8 mouse cellular contexts compared by ENCODE assay signal in genomic region chr1:152624644-152625454, GRCm38 (mm10).
DNase-seq lines count a peak whose midpoint lies in the region; ATAC-seq and TF ChIP-seq lines count a peak whose summit lies in the region.

No protein-coding gene starts in this region.

- peak overlapping the region; percentile 89 for H3K9ac ChIP-seq in heart, postnatal 0 days (replicated peaks; ENCODE audit: low read depth, low read length)
- peak overlapping the region; percentile 55 for H3K9ac ChIP-seq in lung, embryonic 14.5 days
- H3K9ac ChIP-seq in neural tube, embryonic 15.5 days (replicated peaks): peak overlapping the region; percentile 68

- WGBS in forebrain, embryonic 10.5 days: under 1% methylated on average over 61 of the region's 61 CpGs
- WGBS in heart, postnatal 0 days: under 1% methylated on average over 56 of the region's 61 CpGs
- under 1% methylated on average over 61 of the region's 61 CpGs for WGBS in lung, embryonic 14.5 days
- under 1% methylated on average over 61 of the region's 61 CpGs for WGBS in neural tube, embryonic 15.5 days
- WGBS in thymus, adult 2 months: 1% methylated on average over 60 of the region's 61 CpGs

- no peak for TF ChIP-seq POLR2A in thymus, adult 2 months (IDR thresholded peaks at IDR 0.05; ENCODE audit: control insufficient read depth, extremely low read depth, insufficient read depth, low read length, poor library complexity)

- no peak for TF ChIP-seq CTCF in heart, postnatal 0 days (IDR thresholded peaks at IDR 0.05; ENCODE audit: low read depth)
- no peak for TF ChIP-seq CTCF in lung, embryonic 14.5 days (IDR thresholded peaks at IDR 0.05; ENCODE audit: low read depth)
- no peak for TF ChIP-seq CTCF in thymus, adult 2 months (IDR thresholded peaks at IDR 0.05; ENCODE audit: borderline replicate concordance, control insufficient read depth, extremely low read depth, insufficient read depth, low read length, poor library complexity)

- peak; percentile 68 for ATAC-seq in CD4-positive, CD25-positive, alpha-beta regulatory T cell, adult 4 months
- peak; percentile 78 for ATAC-seq in heart, postnatal 0 days (ENCODE audit: insufficient read depth, low read depth)
- peak; percentile 78 for ATAC-seq in lung, embryonic 14.5 days (ENCODE audit: insufficient read depth)
- ATAC-seq in neural tube, embryonic 15.5 days (ENCODE audit: low FRiP score): peak; percentile 88

- peaks cover 51% of the 10 kb centered on the region for H3K4me1 ChIP-seq in forebrain, embryonic 10.5 days
- peaks cover 33% of the 10 kb centered on the region for H3K4me1 ChIP-seq in heart, postnatal 0 days (ENCODE audit: control insufficient read depth, insufficient read depth)
- peaks cover 18% of the 10 kb centered on the region for H3K4me1 ChIP-seq in lung, embryonic 14.5 days (ENCODE audit: insufficient read depth)
- peaks cover 23% of the 10 kb centered on the region for H3K4me1 ChIP-seq in neural tube, embryonic 15.5 days
- peaks cover 7% of the 10 kb centered on the region for H3K4me1 ChIP-seq in thymus, adult 2 months (replicated peaks; ENCODE audit: control insufficient read depth, insufficient read depth, low read length)

- peaks cover 35% of the 10 kb centered on the region for H3K27me3 ChIP-seq in forebrain, embryonic 10.5 days (ENCODE audit: poor library complexity, severe bottlenecking)
- no peaks in the 10 kb centered on the region for H3K27me3 ChIP-seq in heart, postnatal 0 days (ENCODE audit: control insufficient read depth, insufficient read depth, low read length)
- H3K27me3 ChIP-seq in lung, embryonic 14.5 days (ENCODE audit: insufficient read depth, low read length): 0 out of 2 replicates have a peak, but pooled peaks cover 2% of the 10 kb centered on the region
- 0 out of 2 replicates have a peak, but pooled peaks cover 3% of the 10 kb centered on the region for H3K27me3 ChIP-seq in neural tube, embryonic 15.5 days (replicated peaks)
- no peaks in the 10 kb centered on the region; the same call in 1 of the 2 replicates for H3K27me3 ChIP-seq in thymus, adult 2 months (ENCODE audit: control insufficient read depth, insufficient read depth, low read length)

- H3K4me3 ChIP-seq in forebrain, embryonic 10.5 days: peak overlapping the region; percentile 62
- H3K4me3 ChIP-seq in heart, postnatal 0 days (ENCODE audit: low read depth, low read length): peak overlapping the region; percentile 74
- H3K4me3 ChIP-seq in lung, embryonic 14.5 days (ENCODE audit: low read depth, low read length): peak overlapping the region; percentile 54
- peak overlapping the region; percentile 63 for H3K4me3 ChIP-seq in neural tube, embryonic 15.5 days (replicated peaks)
- H3K4me3 ChIP-seq in thymus, adult 2 months (ENCODE audit: control insufficient read depth, insufficient read depth, low read length): peak overlapping the region; percentile 56

- H3K36me3 ChIP-seq in forebrain, embryonic 10.5 days (replicated peaks): peaks cover 15% of the 10 kb centered on the region
- H3K36me3 ChIP-seq in heart, postnatal 0 days (replicated peaks; ENCODE audit: control insufficient read depth, insufficient read depth, low read length): peaks cover 10% of the 10 kb centered on the region
- H3K36me3 ChIP-seq in lung, embryonic 14.5 days (ENCODE audit: insufficient read depth): no peaks in the 10 kb centered on the region
- H3K36me3 ChIP-seq in neural tube, embryonic 15.5 days: no peaks in the 10 kb centered on the region
- H3K36me3 ChIP-seq in thymus, adult 2 months (ENCODE audit: control insufficient read depth, insufficient read depth, low read length): no peaks in the 10 kb centered on the region

- H3K4me2 ChIP-seq in heart, postnatal 0 days (ENCODE audit: low read depth, low read length): peak overlapping the region; percentile 82
- peak overlapping the region; percentile 74 for H3K4me2 ChIP-seq in lung, embryonic 14.5 days
- peak overlapping the region; percentile 89 for H3K4me2 ChIP-seq in neural tube, embryonic 15.5 days

- peak overlapping the region; percentile 92 for H3K27ac ChIP-seq in forebrain, embryonic 10.5 days
- H3K27ac ChIP-seq in heart, postnatal 0 days (ENCODE audit: low read depth): peak overlapping the region; percentile 96
- H3K27ac ChIP-seq in lung, embryonic 14.5 days (ENCODE audit: low read depth): peak overlapping the region; percentile 87
- H3K27ac ChIP-seq in neural tube, embryonic 15.5 days (replicated peaks): peak overlapping the region; percentile 84
- 0 out of 2 replicates have a peak overlapping the region, but pooled peaks have one; percentile 15 for H3K27ac ChIP-seq in thymus, adult 2 months (ENCODE audit: control insufficient read depth, insufficient read depth, low read length)

- DNase-seq in brain, adult 2 months (ENCODE audit: low read depth, low spot score): peak; percentile 67
- peak; percentile 79 for DNase-seq in forebrain, embryonic 10.5 days (ENCODE audit: extremely low spot score, low spot score)
- peak; percentile 78 for DNase-seq in heart, postnatal 0 days (ENCODE audit: low spot score)
- peak; percentile 90 for DNase-seq in kidney, postnatal 14 days
- DNase-seq in lung, embryonic 14.5 days: peak; percentile 89
- peak; percentile 68 for DNase-seq in thymus, adult 2 months

- H3K9me3 ChIP-seq in forebrain, embryonic 10.5 days: no peaks in the 10 kb centered on the region
- H3K9me3 ChIP-seq in heart, postnatal 0 days (replicated peaks; ENCODE audit: control insufficient read depth, low read length): no peaks in the 10 kb centered on the region
- H3K9me3 ChIP-seq in lung, embryonic 14.5 days (ENCODE audit: low read depth, low read length): no peaks in the 10 kb centered on the region
- no peaks in the 10 kb centered on the region for H3K9me3 ChIP-seq in neural tube, embryonic 15.5 days (replicated peaks)

- 0 out of 2 replicates have a peak, but pooled peaks have one; percentile 31 for TF ChIP-seq EP300 in heart, postnatal 0 days (IDR thresholded peaks at IDR 0.05; ENCODE audit: low read depth)

Comparison
In these comparisons a context has a peak if more than half of its experiments do, and no peak if none do; other contexts are left out.
1. Peak in every context shown above with its lines: DNase-seq, ATAC-seq, H3K4me3 ChIP-seq and H3K27ac ChIP-seq.
2. H3K27ac ChIP-seq: peak in every context shown above with its lines; median percentile 96 in heart, postnatal 0 days; 92 in forebrain, embryonic 10.5 days; 87 in lung, embryonic 14.5 days; 84 in neural tube, embryonic 15.5 days; 15 in thymus, adult 2 months.